26 mouse cellular contexts compared by ENCODE assay signal in the genomic region with DNA sequence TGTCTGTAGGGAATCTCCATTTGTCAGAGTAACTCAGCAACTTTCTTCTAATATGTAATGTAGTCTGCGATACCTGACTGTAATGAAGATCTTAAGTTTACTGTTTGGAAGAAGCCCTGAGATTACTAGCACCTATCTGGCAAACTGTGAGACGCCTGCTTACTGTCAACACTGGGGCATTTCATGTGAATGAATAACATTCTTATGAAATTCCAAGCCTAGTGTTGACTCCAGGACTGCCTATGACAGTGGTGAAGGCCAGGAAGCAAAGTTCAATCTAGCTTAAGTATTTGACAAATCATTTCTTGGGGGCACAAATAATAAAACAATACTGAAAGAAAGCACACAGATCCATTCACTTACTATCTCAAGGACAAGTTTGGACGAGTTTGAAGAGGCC. TPM values are rescaled to one million over a fixed set of nuclear protein-coding genes. Genes with fewer than 3 reads are reported as not detected.
A peak's percentile ranks its signal among the peaks of the same experiment; 100 is the strongest.
DNase-seq lines count a peak whose midpoint lies in the region; ATAC-seq and TF ChIP-seq lines count a peak whose summit lies in the region.
"Had no signal": no experiment of that assay in that cellular context is flagged by ENCODE, and none has a peak within 500 bp of the region (broad histone marks: within the 10 kb centered on the region; RNA-seq: fewer than 3 reads in every experiment).

No protein-coding gene starts in this region.

- ATAC-seq in liver, embryonic 12.5 days, result no peak
- ATAC-seq: activated CD4-positive, CD25-positive, alpha-beta regulatory T cell, adult 4 months; CD4-positive, CD25-positive, alpha-beta regulatory T cell, adult 4 months; Patski had no signal

- TF ChIP-seq CTCF in kidney, adult 2 months (conservative IDR thresholded peaks at IDR 0.05; ENCODE audit: insufficient read depth, insufficient read length, low read depth, low read length), result no peak
- no peak for TF ChIP-seq CTCF in liver, adult 2 months (IDR thresholded peaks at IDR 0.05; ENCODE audit: low read depth, low read length)

- 46% methylated on average over 3 of the region's 3 CpGs for WGBS in kidney, adult 2 months
- WGBS in liver, adult 2 months, result 52% methylated on average over 3 of the region's 3 CpGs
- 52% methylated on average over 3 of the region's 3 CpGs for WGBS in liver, embryonic 12.5 days (ENCODE audit: insufficient replicate concordance)

- H3K4me2 ChIP-seq in liver, embryonic 12.5 days, result no peak overlapping the region

- no peak for TF ChIP-seq POLR2A in kidney, adult 2 months (IDR thresholded peaks at IDR 0.05; ENCODE audit: low read depth, low read length)
- no peak for TF ChIP-seq POLR2A in liver, adult 2 months (IDR thresholded peaks at IDR 0.05; ENCODE audit: extremely low read depth, insufficient read depth, low read length)

- no peaks in the 10 kb centered on the region for H3K4me1 ChIP-seq in kidney, adult 2 months (ENCODE audit: control insufficient read depth, insufficient read depth, low read length)
- no peaks in the 10 kb centered on the region for H3K4me1 ChIP-seq in liver, adult 2 months (ENCODE audit: control insufficient read depth, insufficient read depth, low read length)
- H3K4me1 ChIP-seq in liver, embryonic 12.5 days, result no peaks in the 10 kb centered on the region

- no peaks in the 10 kb centered on the region for H3K79me2 ChIP-seq in liver, adult 2 months (ENCODE audit: control insufficient read depth, insufficient read depth, low read length)

- DNase-seq in kidney, adult 2 months, result peak; percentile 56
- DNase-seq in kidney, postnatal 10 days, result no peak
- peak; percentile 11 to 18 for DNase-seq in kidney, adult 8-10 months
- DNase-seq in kidney, postnatal 14 days, result no peak
- DNase-seq in kidney, adult 9 months, result peak; percentile 62
- no peak for DNase-seq in kidney, adult 11 months
- DNase-seq in liver, adult 2 months (ENCODE audit: extremely low read depth, low read depth, low spot score), result peak; percentile 9
- DNase-seq: adrenal gland, adult 2 months; adrenal gland, adult 8-10 months; adrenal gland, postnatal 10 days; adrenal gland, postnatal 14 days; adrenal gland, postnatal 25 days; adrenal gland, postnatal 36 days; B cell, adult 2 months; cerebellum, adult 11 months; cerebellum, adult 11-12 months had no signal

- H3K27ac ChIP-seq in kidney, adult 2 months (ENCODE audit: insufficient read depth, low read depth, low read length), result peak overlapping the region; percentile 80; the same call in 1 of the 2 replicates
- no peak overlapping the region for H3K27ac ChIP-seq in liver, adult 2 months (replicated peaks; ENCODE audit: insufficient read depth, low read depth, low read length)
- no peak overlapping the region for H3K27ac ChIP-seq in liver, embryonic 12.5 days

- no peaks in the 10 kb centered on the region for H3K36me3 ChIP-seq in kidney, adult 2 months (ENCODE audit: control insufficient read depth, insufficient read depth, low read length)
- no peaks in the 10 kb centered on the region for H3K36me3 ChIP-seq in liver, adult 2 months (ENCODE audit: control insufficient read depth, insufficient read depth, low read length)
- H3K36me3 ChIP-seq in liver, embryonic 12.5 days, result no peaks in the 10 kb centered on the region
- H3K36me3 ChIP-seq: G1E had no signal

- no peak overlapping the region for H3K9ac ChIP-seq in liver, adult 2 months (ENCODE audit: low read depth, low read length)
- no peak overlapping the region for H3K9ac ChIP-seq in liver, embryonic 12.5 days

- H3K9me3 ChIP-seq in liver, embryonic 12.5 days (replicated peaks), result no peaks in the 10 kb centered on the region
- H3K9me3 ChIP-seq: G1E had no signal

- H3K4me3 ChIP-seq in kidney, adult 2 months (ENCODE audit: insufficient read depth, low read depth, low read length), result no peak overlapping the region
- no peak overlapping the region for H3K4me3 ChIP-seq in liver, adult 2 months (ENCODE audit: insufficient read depth, low read depth, low read length)
- no peak overlapping the region for H3K4me3 ChIP-seq in liver, embryonic 12.5 days

- H3K27me3 ChIP-seq in kidney, adult 2 months (replicated peaks; ENCODE audit: control insufficient read depth, insufficient read depth, low read length), result no peaks in the 10 kb centered on the region
- H3K27me3 ChIP-seq in liver, adult 2 months (ENCODE audit: control insufficient read depth, insufficient read depth, low read length), result no peaks in the 10 kb centered on the region
- no peaks in the 10 kb centered on the region for H3K27me3 ChIP-seq in liver, embryonic 12.5 days (replicated peaks)
- H3K27me3 ChIP-seq: CH12.LX, Patski had no signal

RNA-seq across cellular contexts. Expression of a gene that starts 24.0 kb away (rescaled TPM):
- not detected in 2 replicates for polyA plus RNA-seq in kidney, adult 2 months (2012; rRNA removed)
- total RNA-seq in liver, adult 2 months (2014; rRNA removed), result 1.6 and 2.6 TPM in 2 replicates
- polyA plus RNA-seq in liver, adult 2 months (2012; rRNA removed), result 0.07 and 0.34 TPM in 2 replicates
- polyA plus RNA-seq in liver, embryonic 12.5 days (2016; fragmentation: Nextera tagmentation; extraction: Ambion mirVana), result 0.11 and 0.21 TPM in 2 replicates
- total RNA-seq: adrenal gland, postnatal 14 days; CH12.LX; ES-E14; G1E; MEL had no signal
- polyA plus RNA-seq: activated CD4-positive, CD25-positive, alpha-beta regulatory T cell, adult 4 months; adrenal gland, adult 2 months; brain, embryonic 14.5 days; C2C12; CD4-positive, CD25-positive, alpha-beta regulatory T cell, adult 4 months; G1E; Patski had no signal

Comparison
In these comparisons a context has a peak if more than half of its experiments do, and no peak if none do; other contexts are left out.
1. DNase-seq: peak in kidney, adult 2 months (single experiment), kidney, adult 8-10 months (2 of 2), kidney, adult 9 months (single experiment) and liver, adult 2 months (single experiment); none in kidney, postnatal 10 days (single experiment), kidney, postnatal 14 days (single experiment) and kidney, adult 11 months (single experiment).